Mouse (Mus musculus): ENCODE measurements around the gene Rpl12. TPM values are rescaled to one million over a fixed set of nuclear protein-coding genes. Genes with fewer than 3 reads are reported as not detected.

The Rpl12 gene
- total RNA-seq (2021): 100 to 1,000 TPM; 114 to 120 TPM
- long read RNA-seq, experiment 1, transcript Rpl12-203 (7 exons, 1,242 nt): major isoform, 26 of 37 reads
- long read RNA-seq, experiment 1, partial matches to known transcripts: 0 of 37 reads
- long read RNA-seq, experiment 1, other reads (novel, unspliced or antisense): 7 of 37 reads
- long read RNA-seq, experiment 2, transcript Rpl12-203 (7 exons, 1,242 nt): major isoform, 29 of 35 reads
- long read RNA-seq, experiment 2, partial matches to known transcripts: 2 of 35 reads
- long read RNA-seq, experiment 2, other reads (novel, unspliced or antisense): 1 of 35 reads

- DNase-seq (ENCODE audit: low spot score in 2 of 2): peak; percentile 94
These were observed at the start of gene Rpl12, which contains the start of gene Lrsam1 for GRCm38 (mm10) chr2:32961192-32961995. TSS of gene Rpl12 (plus strand) at chr2:32961559. TSS of gene Lrsam1 (minus strand) at chr2:32961614.

- DNase-seq (ENCODE audit: low spot score in 2 of 2): no peak
These were observed 49.6 kb upstream of the Rpl12 start for GRCm38 (mm10) chr2:32911639-32912182.

GRCm38 (mm10) chr2:32912210-32912804 lies 49.1 kb upstream of the Rpl12 start:
- peak; percentile 83 to 87 for DNase-seq (ENCODE audit: low spot score in 2 of 2)

- no peak for DNase-seq (ENCODE audit: low spot score in 2 of 2)
These were observed 47.0 kb upstream of the Rpl12 start for GRCm38 (mm10) chr2:32914362-32914761.

GRCm38 (mm10) chr2:32914896-32915295 lies 46.5 kb upstream of the Rpl12 start:
- no peak for DNase-seq (ENCODE audit: low spot score in 2 of 2)

- DNase-seq (ENCODE audit: low spot score in 2 of 2): peak; percentile 70 to 83
These were observed 43.8 kb upstream of the Rpl12 start for GRCm38 (mm10) chr2:32917526-32917925.

- DNase-seq (ENCODE audit: low spot score in 2 of 2): no peak
These were observed 43.0 kb upstream of the Rpl12 start for GRCm38 (mm10) chr2:32918391-32918790.

- DNase-seq (ENCODE audit: low spot score in 2 of 2): no peak
These were observed 40.1 kb upstream of the Rpl12 start for GRCm38 (mm10) chr2:32921235-32921634.

GRCm38 (mm10) chr2:32921801-32922380 lies 39.5 kb upstream of the Rpl12 start:
- DNase-seq (ENCODE audit: low spot score in 2 of 2): no peak

GRCm38 (mm10) chr2:32922564-32922963 lies 38.8 kb upstream of the Rpl12 start:
- DNase-seq (ENCODE audit: low spot score in 2 of 2): no peak

GRCm38 (mm10) chr2:32923551-32924250 lies 37.7 kb upstream of the Rpl12 start:
- DNase-seq (ENCODE audit: low spot score in 2 of 2): no peak

- DNase-seq (ENCODE audit: low spot score in 2 of 2): no peak
These were observed 37.0 kb upstream of the Rpl12 start for GRCm38 (mm10) chr2:32924306-32924844.

GRCm38 (mm10) chr2:32926330-32927075 lies 34.9 kb upstream of the Rpl12 start:
- no peak for DNase-seq (ENCODE audit: low spot score in 2 of 2)

- DNase-seq (ENCODE audit: low spot score in 2 of 2): no peak
These were observed 33.6 kb upstream of the Rpl12 start for GRCm38 (mm10) chr2:32927624-32928234.

- DNase-seq (ENCODE audit: low spot score in 2 of 2): peak; percentile 81 to 83
These were observed 33.0 kb upstream of the Rpl12 start for GRCm38 (mm10) chr2:32928235-32928946.

- DNase-seq (ENCODE audit: low spot score in 2 of 2): no peak
These were observed 32.2 kb upstream of the Rpl12 start for GRCm38 (mm10) chr2:32928947-32929829.

- no peak for DNase-seq (ENCODE audit: low spot score in 2 of 2)
These were observed 29.6 kb upstream of the Rpl12 start for GRCm38 (mm10) chr2:32931730-32932129.

GRCm38 (mm10) chr2:32938741-32939140 lies 22.6 kb upstream of the Rpl12 start:
- DNase-seq (ENCODE audit: low spot score in 2 of 2): no peak
